Mouse (Mus musculus) neural tube, embryonic 10.5 days (tissue): ENCODE measurements around the gene Cdh24.

ENCODE experiments used
- DNase-seq: peaks from one replicate; pipeline ENCODE4 v3.0.0-alpha.2; 2017; ENCODE audit warnings: low spot score; ENCODE audit errors: extremely low spot score

Cdh24 gene

GRCm38 (mm10) chr14:54607226-54607625 is 33.9 kb downstream of the Cdh24 start:
- no peak for DNase-seq

- peak; percentile 78 for DNase-seq
These were observed 35.3 kb downstream of the Cdh24 start, which contains the start of gene 4931414P19Rik for GRCm38 (mm10) chr14:54605752-54606321. Gene 4931414P19Rik, minus strand, starts transcription at chr14:54605993.

GRCm38 (mm10) chr14:54603686-54604085 is 37.5 kb downstream of the Cdh24 start:
- no peak for DNase-seq

- peak; percentile 90 for DNase-seq
These were observed 38.0 kb downstream of the Cdh24 start for GRCm38 (mm10) chr14:54603038-54603654.

- DNase-seq: no peak
These were observed 38.6 kb downstream of the Cdh24 start for GRCm38 (mm10) chr14:54602613-54603012.

- no peak for DNase-seq
These were observed 39.6 kb downstream of the Cdh24 start for GRCm38 (mm10) chr14:54601601-54602000.

- no peak for DNase-seq
These were observed 44.1 kb downstream of the Cdh24 start for GRCm38 (mm10) chr14:54597084-54597483.

GRCm38 (mm10) chr14:54594631-54595414 is 46.3 kb downstream of the Cdh24 start:
- no peak for DNase-seq

GRCm38 (mm10) chr14:54594055-54594454 is 47.1 kb downstream of the Cdh24 start:
- no peak for DNase-seq

GRCm38 (mm10) chr14:54592319-54592934 is 48.7 kb downstream of the Cdh24 start:
- no peak for DNase-seq

- DNase-seq: no peak
These were observed 50.1 kb downstream of the Cdh24 start for GRCm38 (mm10) chr14:54591056-54591455.

GRCm38 (mm10) chr14:54583681-54584338 is 57.4 kb downstream of the Cdh24 start:
- peak; percentile 64 for DNase-seq

GRCm38 (mm10) chr14:54582536-54582935 is 58.6 kb downstream of the Cdh24 start:
- DNase-seq: no peak
